Mouse (Mus musculus): Measurements from ENCODE around the gene Gcdh. TPM values are rescaled to one million over a fixed set of nuclear protein-coding genes. Genes with fewer than 3 reads are reported as not detected.
"Not testable (repeated sequence)": the region's sequence is repeated elsewhere in the genome, so short reads cannot be mapped to it uniquely, and the experiment has no call there.

The Gcdh gene
- polyA plus RNA-seq, 1 experiment from 2014 or later = 37.2 TPM

- Histone ChIP-seq H3K9ac (peak overlapping the region; percentile 64), H3K4me1 (replicated peaks) (peaks cover 24% of the 10 kb centered on the region), H3K9me3 (no peaks in the 10 kb centered on the region), H3K4me2 (peak overlapping the region; percentile 55), H3K36me3 (peaks cover 40% of the 10 kb centered on the region), H3K27me3 (peaks cover 63% of the 10 kb centered on the region), H3K27ac (replicated peaks) (no peak overlapping the region), H3K4me3 (peak overlapping the region; percentile 39)
- 48% methylated on average over 20 of the region's 20 CpGs for WGBS
- no peak; the same call in 1 of the 2 replicates for ATAC-seq (ENCODE audit: low read depth)
Measured at GRCm38 (mm10) chr8:84909162-84909767, 15.5 kb upstream of the Gcdh start.

- Histone ChIP-seq H3K36me3 (peaks cover 36% of the 10 kb centered on the region), H3K9ac (peak within 1 kb of the TSS; percentile 64), H3K4me3 (peak within 1 kb of the TSS; percentile 39), H3K4me2 (peak within 1 kb of the TSS; percentile 55), H3K9me3 (no peaks in the 10 kb centered on the region), H3K4me1 (replicated peaks) (peaks cover 25% of the 10 kb centered on the region), H3K27me3 (peaks cover 58% of the 10 kb centered on the region), H3K27ac (replicated peaks) (no peak within 1 kb of the TSS)
- peak; percentile 81 for ATAC-seq (ENCODE audit: low read depth)
- WGBS = under 1% methylated on average over 45 of the region's 45 CpGs
Measured at GRCm38 (mm10) chr8:84908421-84909161, 14.9 kb upstream of the Gcdh start, which contains the start of gene Dnase2a. Gene Dnase2a, plus strand, starts transcription at chr8:84908560.

- H3K4me3 ChIP-seq = peak overlapping the region; percentile 39
- 26% methylated on average over 7 of the region's 7 CpGs for WGBS
- peaks cover 25% of the 10 kb centered on the region for H3K4me1 ChIP-seq (replicated peaks)
- H3K36me3 ChIP-seq = peaks cover 33% of the 10 kb centered on the region
- H3K27ac ChIP-seq (replicated peaks); H3K9ac ChIP-seq; H3K9me3 ChIP-seq; ATAC-seq (ENCODE audit: low read depth): not testable (repeated sequence)
- H3K27me3 ChIP-seq = peaks cover 52% of the 10 kb centered on the region
- peak overlapping the region; percentile 55 for H3K4me2 ChIP-seq
Measured at GRCm38 (mm10) chr8:84907979-84908378, 14.3 kb upstream of the Gcdh start.

- ATAC-seq (ENCODE audit: low read depth) = no peak
- Histone ChIP-seq H3K9ac (no peak overlapping the region), H3K4me3 (no peak overlapping the region), H3K4me1 (replicated peaks) (peaks cover 25% of the 10 kb centered on the region), H3K36me3 (peaks cover 28% of the 10 kb centered on the region), H3K27ac (replicated peaks) (no peak overlapping the region), H3K4me2 (no peak overlapping the region), H3K27me3 (peaks cover 50% of the 10 kb centered on the region), H3K9me3 (no peaks in the 10 kb centered on the region)
- WGBS = 82% methylated on average over 8 of the region's 8 CpGs
Measured at GRCm38 (mm10) chr8:84907493-84907892, 13.8 kb upstream of the Gcdh start.

DNA sequence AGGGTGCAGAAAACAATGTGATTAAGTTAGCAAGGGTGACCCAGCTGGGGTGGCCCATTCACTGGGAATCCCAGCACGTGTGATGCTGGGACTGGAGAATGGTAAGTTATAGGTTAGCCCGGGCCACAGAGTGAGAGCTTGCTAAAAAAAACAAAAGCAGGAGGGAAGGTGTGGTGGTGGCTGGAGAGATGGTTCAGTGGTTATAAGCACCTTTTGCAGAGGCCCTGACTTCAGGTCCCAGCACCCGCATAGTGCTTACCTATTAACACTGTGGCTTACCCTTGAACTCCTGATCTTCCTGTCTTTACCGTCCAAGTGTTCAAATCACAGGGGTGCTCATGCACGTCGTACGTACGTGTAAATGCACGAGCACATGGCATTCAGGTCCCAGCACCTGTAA lies 13.3 kb upstream of the Gcdh start:
- ATAC-seq (ENCODE audit: low read depth) = no peak
- H3K27ac ChIP-seq (replicated peaks) = no peak overlapping the region
- H3K9ac ChIP-seq = no peak overlapping the region

GRCm38 (mm10) chr8:84904351-84904750 lies 10.6 kb upstream of the Gcdh start:
- no peak overlapping the region for H3K27ac ChIP-seq (replicated peaks)
- H3K9ac ChIP-seq = no peak overlapping the region
- no peak overlapping the region for H3K4me3 ChIP-seq
- WGBS = 91% methylated on average over 7 of the region's 7 CpGs
- peaks cover 24% of the 10 kb centered on the region for H3K4me1 ChIP-seq (replicated peaks)
- no peaks in the 10 kb centered on the region for H3K36me3 ChIP-seq
- peaks cover 44% of the 10 kb centered on the region for H3K27me3 ChIP-seq
- no peak overlapping the region for H3K4me2 ChIP-seq
- no peak for ATAC-seq (ENCODE audit: low read depth)
- H3K9me3 ChIP-seq = no peaks in the 10 kb centered on the region

More for the DNA sequence above, 13.3 kb upstream of the Gcdh start:
- no peaks in the 10 kb centered on the region for H3K9me3 ChIP-seq
- peaks cover 26% of the 10 kb centered on the region for H3K4me1 ChIP-seq (replicated peaks)
- H3K36me3 ChIP-seq = peaks cover 23% of the 10 kb centered on the region
- H3K4me2 ChIP-seq = no peak overlapping the region
- WGBS = 90% methylated on average over 9 of the region's 9 CpGs
- H3K27me3 ChIP-seq = peaks cover 50% of the 10 kb centered on the region
- no peak overlapping the region for H3K4me3 ChIP-seq

- Histone ChIP-seq H3K36me3 (no peaks in the 10 kb centered on the region), H3K9ac (peak overlapping the region; percentile 76), H3K27me3 (peaks cover 41% of the 10 kb centered on the region), H3K4me3 (peak overlapping the region; percentile 47), H3K27ac (replicated peaks) (no peak overlapping the region), H3K4me1 (replicated peaks) (peaks cover 14% of the 10 kb centered on the region), H3K9me3 (no peaks in the 10 kb centered on the region), H3K4me2 (peak overlapping the region; percentile 88)
- under 1% methylated on average over 68 of the region's 68 CpGs for WGBS
- peak; percentile 83 for ATAC-seq (ENCODE audit: low read depth)
Measured at GRCm38 (mm10) chr8:84902920-84903661, 9.4 kb upstream of the Gcdh start.

- H3K9me3 ChIP-seq = no peaks in the 10 kb centered on the region
- H3K27me3 ChIP-seq = peaks cover 45% of the 10 kb centered on the region
- no peaks in the 10 kb centered on the region for H3K36me3 ChIP-seq
- peak overlapping the region; percentile 76 for H3K9ac ChIP-seq
- ATAC-seq (ENCODE audit: low read depth) = 0 out of 2 replicates have a peak, but pooled peaks have one; percentile 7
- peak overlapping the region; percentile 88 for H3K4me2 ChIP-seq
- 4% methylated on average over 24 of the region's 24 CpGs for WGBS
- peak overlapping the region; percentile 47 for H3K4me3 ChIP-seq
- H3K4me1 ChIP-seq (replicated peaks) = peaks cover 14% of the 10 kb centered on the region
- H3K27ac ChIP-seq (replicated peaks) = no peak overlapping the region
Measured at GRCm38 (mm10) chr8:84902367-84902919, 8.7 kb upstream of the Gcdh start.

- peaks cover 45% of the 10 kb centered on the region for H3K27me3 ChIP-seq
- no peaks in the 10 kb centered on the region for H3K9me3 ChIP-seq
- ATAC-seq (ENCODE audit: low read depth) = no peak
- peak within 1 kb of the TSS; percentile 76 for H3K9ac ChIP-seq
- WGBS = 85% methylated on average over 3 of the region's 3 CpGs
- H3K4me1 ChIP-seq (replicated peaks) = peaks cover 14% of the 10 kb centered on the region
- H3K4me2 ChIP-seq = peak within 1 kb of the TSS; percentile 88
- H3K4me3 ChIP-seq = peak within 1 kb of the TSS; percentile 47
- H3K27ac ChIP-seq (replicated peaks) = no peak within 1 kb of the TSS
- no peaks in the 10 kb centered on the region for H3K36me3 ChIP-seq
Measured at GRCm38 (mm10) chr8:84901752-84902151, 8.0 kb upstream of the Gcdh start, which contains the start of gene Klf1. Gene Klf1, plus strand, starts transcription at chr8:84901928.

GRCm38 (mm10) chr8:84901071-84901470 lies 7.3 kb upstream of the Gcdh start:
- Histone ChIP-seq H3K4me2 (no peak overlapping the region), H3K36me3 (no peaks in the 10 kb centered on the region), H3K27me3 (peaks cover 45% of the 10 kb centered on the region), H3K9me3 (no peaks in the 10 kb centered on the region), H3K9ac (no peak overlapping the region), H3K27ac (replicated peaks) (no peak overlapping the region), H3K4me1 (replicated peaks) (peaks cover 14% of the 10 kb centered on the region), H3K4me3 (no peak overlapping the region)
- ATAC-seq (ENCODE audit: low read depth) = no peak
- WGBS = 75% methylated on average over 4 of the region's 4 CpGs

DNA sequence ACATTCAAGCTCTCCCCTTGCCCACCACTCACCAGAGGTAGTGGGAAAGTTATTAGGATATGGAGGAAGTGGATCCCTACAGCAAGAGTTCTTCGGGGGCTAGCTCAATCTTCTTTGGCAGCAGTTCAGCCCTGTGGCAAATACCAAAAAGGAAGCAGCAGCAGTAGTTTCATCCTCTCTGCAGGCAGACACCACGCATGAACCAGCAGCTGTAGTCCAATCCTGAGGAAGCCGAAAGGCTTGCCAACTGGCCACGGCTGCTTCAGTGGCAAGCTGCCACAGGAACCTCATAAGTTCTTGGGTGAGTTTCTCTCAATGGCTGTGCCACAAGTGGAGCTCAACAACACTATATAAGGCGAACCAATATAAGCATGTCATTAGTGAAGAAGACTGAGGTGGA lies 2.2 kb upstream of the Gcdh start:
- no peak for ATAC-seq (ENCODE audit: low read depth)
- WGBS = 85% methylated on average over 5 of the region's 5 CpGs

More for the DNA sequence above, 2.2 kb upstream of the Gcdh start:
- H3K27ac ChIP-seq (replicated peaks) = no peak overlapping the region
- peaks cover 1% of the 10 kb centered on the region; the same call in 1 of the 2 replicates for H3K36me3 ChIP-seq
- H3K9ac ChIP-seq = no peak overlapping the region
- peaks cover 20% of the 10 kb centered on the region for H3K4me1 ChIP-seq (replicated peaks)
- peaks cover 18% of the 10 kb centered on the region for H3K27me3 ChIP-seq
- no peak overlapping the region for H3K4me3 ChIP-seq
- H3K9me3 ChIP-seq = no peaks in the 10 kb centered on the region
- no peak overlapping the region for H3K4me2 ChIP-seq
